Mouse (Mus musculus): ENCODE measurements around the gene Gm8362. TPM values are rescaled to one million over a fixed set of nuclear protein-coding genes. Genes with fewer than 3 reads are reported as not detected.

Gm8362 gene
- total RNA-seq (2023) = not detected

DNA sequence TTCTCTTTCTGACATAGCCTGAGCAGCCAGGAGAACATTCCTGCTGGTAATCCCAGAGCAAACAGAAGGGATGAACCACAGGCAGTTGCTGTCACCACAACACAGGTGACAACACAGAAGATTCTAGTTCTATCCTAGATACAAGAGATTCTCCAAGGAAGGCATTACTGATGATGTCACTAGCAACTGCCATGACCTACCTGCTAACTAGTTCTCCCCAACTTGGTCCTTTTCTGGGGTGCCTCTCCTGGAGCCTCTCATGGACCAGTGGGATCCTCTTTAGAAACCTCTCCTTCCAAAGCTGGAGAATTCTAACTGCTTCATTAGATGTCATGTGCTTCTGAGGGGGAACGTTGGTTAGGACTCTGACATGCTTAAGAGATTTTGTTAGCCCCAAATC is at the start of gene Gm8362:
Gm8362 (minus strand) TSS at position 101 of the 400 bp plus-strand sequence.

DNA sequence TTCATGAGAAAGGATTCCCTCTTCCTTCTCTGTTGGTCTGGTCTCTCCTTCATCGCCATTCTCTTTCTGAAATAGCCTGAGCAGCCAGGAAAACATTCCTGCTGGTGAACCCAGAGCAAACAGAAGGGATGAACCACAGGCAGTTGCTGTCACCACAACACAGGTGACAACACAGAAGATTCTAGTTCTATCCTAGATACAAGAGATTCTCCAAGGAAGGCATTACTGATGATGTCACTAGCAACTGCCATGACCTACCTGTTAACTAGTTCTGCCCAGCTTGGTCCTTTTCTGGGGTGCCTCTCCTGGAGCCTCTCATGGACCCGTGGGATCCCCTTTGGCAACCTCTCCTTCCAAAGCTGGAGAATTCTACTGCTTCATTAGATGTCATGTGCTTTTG is 32.0 kb downstream of the Gm8362 start, which contains the start of gene Gm3636:
Gm3636 (minus strand) TSS at position 101 of the 400 bp plus-strand sequence.

DNA sequence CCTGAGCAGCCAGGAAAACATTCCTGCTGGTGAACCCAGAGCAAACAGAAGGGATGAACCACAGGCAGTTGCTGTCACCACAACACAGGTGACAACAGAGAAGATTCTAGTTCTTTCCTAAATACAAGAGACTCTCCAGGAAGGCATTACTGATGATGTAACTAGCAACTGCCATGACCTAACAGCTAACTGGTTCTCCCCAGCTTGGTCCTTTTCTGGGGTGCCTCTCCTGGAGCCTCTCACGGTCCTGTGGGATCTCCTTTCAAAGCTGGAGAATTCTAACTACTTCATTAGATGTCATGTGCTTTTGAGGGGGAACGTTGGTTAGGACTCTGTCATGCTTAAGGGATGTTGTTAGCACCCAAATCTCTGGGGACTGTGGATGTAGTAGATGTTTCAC is 54.1 kb downstream of the Gm8362 start, which contains the start of gene Gm8050:
Gm8050 (minus strand) TSS at position 101 of the 400 bp plus-strand sequence.

Other genes starting within 250 kb of the Gm8362 start
- gene Gm8356, start 237.1 kb downstream of the Gm8362 start, total RNA-seq (2023) = not detected
- not detected for gene Gm3629, start 183.8 kb downstream of the Gm8362 start, total RNA-seq (2023)
- gene Gm3460, start 152.0 kb downstream of the Gm8362 start, total RNA-seq (2023) = not detected
- not detected for gene Gm10251, start 90.2 kb downstream of the Gm8362 start, total RNA-seq (2023)
- gene Gm8050, start 54.2 kb downstream of the Gm8362 start, total RNA-seq (2023) = not detected
- 1 to 10 TPM; 2.9 to 3.1 TPM for gene Gm3636, start 32.1 kb downstream of the Gm8362 start, total RNA-seq (2023)
- not detected for gene Gm3642, start 65.9 kb upstream of the Gm8362 start, total RNA-seq (2023)
- under 1 TPM; 0.44 to 0.59 TPM for gene Gm3667, start 115.6 kb upstream of the Gm8362 start, total RNA-seq (2023)
- gene Gm6356, start 199.4 kb upstream of the Gm8362 start, total RNA-seq (2023) = not detected

Measured in T-cell, adult 66 days (primary cell).